Mouse (Mus musculus): ENCODE data around the gene Gm7168. TPM values are rescaled to one million over a fixed set of nuclear protein-coding genes. Genes with fewer than 3 reads are reported as not detected.
"Not testable (repeated sequence)": the region's sequence is repeated elsewhere in the genome, so short reads cannot be mapped to it uniquely, and the experiment has no call there.

The Gm7168 gene
- total RNA-seq (2021) = not detected
- long read RNA-seq, experiment 1 = 0 reads
- long read RNA-seq, experiment 2 = 0 reads

DNA sequence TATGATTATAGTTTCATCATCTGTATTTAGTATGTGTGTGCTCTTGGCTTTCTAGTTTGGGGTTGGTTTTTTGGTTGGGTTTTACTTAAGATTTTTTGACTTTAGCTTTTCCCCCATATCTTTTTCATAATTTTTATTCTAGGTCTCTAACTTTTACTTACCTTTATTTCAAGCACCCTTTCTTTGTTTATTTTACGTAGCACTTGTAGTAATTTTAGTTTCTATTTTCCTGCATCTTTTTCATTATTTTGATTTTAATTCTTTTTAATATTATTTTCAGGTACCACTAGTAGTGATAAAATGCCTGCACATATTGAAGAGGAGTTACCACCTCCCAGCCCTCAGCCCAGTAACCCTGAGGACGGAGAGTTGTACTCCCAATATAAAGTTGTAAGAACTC lies at the start of gene Gm7168:
TSS of gene Gm7168 (plus strand) at position 301 of the 400 bp plus-strand sequence.
- H3K27ac ChIP-seq; DNase-seq (ENCODE audit: extremely low spot score in 1 of 2, low spot score in 2 of 2); H3K4me3 ChIP-seq: not testable (repeated sequence)
- intact Hi-C loops (cut with DNase I) = loop anchor here (5.0 kb wide), 1 partner anchor 159 kb away; no protein-coding TSS in a partner anchor

DNA sequence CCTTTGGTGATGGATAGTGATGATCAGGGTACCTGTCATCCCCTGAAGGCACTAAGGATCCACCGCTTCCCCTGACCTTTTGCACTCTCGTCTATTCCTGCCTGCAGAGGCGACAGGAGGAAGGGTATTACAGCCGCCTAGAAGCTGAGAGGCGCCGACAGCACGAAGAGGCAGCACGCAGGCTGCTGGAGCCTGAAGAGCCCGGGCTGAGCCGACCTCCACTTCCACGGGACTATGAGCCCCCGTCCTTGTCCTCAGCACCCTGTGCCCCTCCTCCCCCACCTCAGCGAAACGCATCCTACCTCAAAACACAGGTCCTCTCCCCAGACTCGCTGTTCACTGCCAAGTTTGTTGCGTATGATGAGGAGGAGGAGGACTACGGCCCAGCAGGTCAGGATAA lies 49.3 kb upstream of the Gm7168 start:
- no peak overlapping the region for H3K4me3 ChIP-seq
- intact Hi-C loops (cut with DNase I) = no loop called here
- DNase-seq (ENCODE audit: extremely low spot score in 1 of 2, low spot score in 2 of 2) = no peak
- H3K27ac ChIP-seq = no peak overlapping the region
- no peak for TF ChIP-seq CTCF (IDR thresholded peaks at IDR 0.05)

DNA sequence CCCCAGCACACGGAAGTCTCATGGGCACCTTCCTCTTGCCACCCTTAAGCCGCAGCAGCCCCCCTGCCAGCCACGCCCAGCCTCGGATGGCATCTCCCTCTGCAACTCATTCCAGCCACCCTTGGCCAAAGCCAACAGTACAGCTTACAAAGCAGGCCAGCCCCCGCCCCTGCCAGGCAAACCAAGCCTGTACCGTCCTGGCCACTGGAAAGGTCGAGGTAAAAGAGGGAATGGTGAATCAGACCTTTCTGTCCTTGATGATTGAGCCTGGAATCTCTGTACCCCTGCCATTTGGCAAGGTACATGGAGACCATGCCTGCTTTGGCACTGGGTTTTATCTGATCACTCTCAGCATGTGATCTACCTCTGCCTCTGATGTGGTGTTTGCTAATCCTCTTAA lies 48.9 kb upstream of the Gm7168 start:
- no peak for DNase-seq (ENCODE audit: extremely low spot score in 1 of 2, low spot score in 2 of 2)
- no peak overlapping the region for H3K4me3 ChIP-seq
- intact Hi-C loops (cut with DNase I) = no loop called here
- no peak overlapping the region for H3K27ac ChIP-seq
- no peak for TF ChIP-seq CTCF (IDR thresholded peaks at IDR 0.05)

DNA sequence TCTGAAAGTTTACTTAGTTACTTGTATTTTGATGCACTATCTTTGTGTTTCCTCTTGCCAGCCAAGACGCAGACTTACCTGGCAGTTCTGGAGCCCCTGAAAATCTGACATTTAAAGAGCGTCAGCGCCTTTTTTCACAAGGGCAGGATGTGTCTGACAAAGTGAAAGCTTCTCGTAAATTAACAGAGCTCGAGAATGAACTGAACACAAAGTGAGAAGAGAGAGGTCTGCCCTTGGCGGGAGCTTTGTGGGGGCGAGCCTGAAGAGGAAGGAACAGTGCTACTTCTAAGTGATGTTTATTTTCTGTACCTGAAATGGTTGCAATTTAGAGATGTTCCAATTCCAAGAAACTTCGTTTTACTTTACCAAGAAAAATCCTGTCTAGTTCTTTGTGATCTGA lies 44.4 kb upstream of the Gm7168 start:
- H3K4me3 ChIP-seq = no peak overlapping the region
- no peak overlapping the region for H3K27ac ChIP-seq
- no peak for DNase-seq (ENCODE audit: extremely low spot score in 1 of 2, low spot score in 2 of 2)
- intact Hi-C loops (cut with DNase I) = no loop called here
- no peak for TF ChIP-seq CTCF (IDR thresholded peaks at IDR 0.05)

DNA sequence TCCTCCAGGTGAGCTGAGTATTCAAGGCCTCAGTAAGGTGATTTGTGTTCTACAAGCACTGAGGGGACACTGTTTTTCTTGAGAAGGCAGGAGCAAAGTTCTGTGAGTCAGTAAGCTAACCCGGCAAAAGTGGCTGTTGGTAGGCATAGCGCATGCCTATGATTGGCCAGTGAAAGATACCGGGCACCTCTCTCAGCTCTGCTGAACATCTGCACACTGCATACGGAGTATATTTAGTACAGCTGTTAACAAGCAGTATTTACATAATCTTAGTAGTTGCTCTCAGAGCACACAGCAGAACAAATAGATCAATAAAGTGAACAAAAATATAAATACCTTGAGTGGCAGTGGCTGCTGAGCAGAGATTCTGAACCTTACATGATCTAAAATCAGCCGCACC lies 41.1 kb upstream of the Gm7168 start:
- intact Hi-C loops (cut with DNase I) = no loop called here
- no peak for TF ChIP-seq CTCF (IDR thresholded peaks at IDR 0.05)
- no peak for DNase-seq (ENCODE audit: extremely low spot score in 1 of 2, low spot score in 2 of 2)
- Histone ChIP-seq H3K4me3 (no peak overlapping the region), H3K27ac (no peak overlapping the region)

DNA sequence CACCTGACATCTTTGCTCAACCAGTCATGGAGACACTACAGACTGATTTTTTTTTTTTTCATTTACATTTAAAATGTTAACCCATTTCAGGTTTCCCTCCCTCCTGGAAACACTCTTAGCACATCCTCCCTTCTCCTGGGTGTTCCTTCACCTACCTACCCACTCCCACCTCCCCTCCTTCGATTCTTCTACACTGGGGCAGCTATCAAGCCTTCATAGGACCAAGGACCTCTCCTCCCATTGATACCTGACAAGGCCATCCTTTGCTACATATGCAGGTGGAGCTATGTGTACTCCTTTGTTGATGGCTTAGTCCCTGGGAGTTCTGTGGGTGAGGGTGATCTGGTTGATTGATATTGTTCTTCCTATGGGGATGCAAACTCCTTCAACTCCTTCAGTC lies 40.5 kb upstream of the Gm7168 start:
- TF ChIP-seq CTCF (IDR thresholded peaks at IDR 0.05) = no peak
- no peak overlapping the region for H3K4me3 ChIP-seq
- intact Hi-C loops (cut with DNase I) = no loop called here
- no peak overlapping the region for H3K27ac ChIP-seq
- DNase-seq (ENCODE audit: extremely low spot score in 1 of 2, low spot score in 2 of 2) = no peak

DNA sequence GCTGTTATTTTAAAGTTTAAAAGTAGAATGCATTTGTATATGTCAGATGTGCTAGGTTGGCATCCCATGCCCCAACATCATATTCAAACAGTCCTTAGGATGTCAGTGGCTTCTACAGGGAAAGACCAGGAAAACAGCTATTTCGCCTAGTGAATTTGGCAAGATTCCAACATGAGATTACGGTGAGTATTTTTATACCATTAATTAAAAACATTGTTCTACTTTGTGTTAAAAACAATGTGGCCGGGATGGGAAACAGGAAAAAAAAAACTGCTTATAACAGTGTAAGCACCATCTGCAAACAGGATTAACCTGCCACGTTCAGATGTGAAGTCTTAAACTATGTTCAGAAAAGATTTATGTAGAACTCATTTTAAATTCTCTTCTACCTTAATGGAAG lies 34.2 kb upstream of the Gm7168 start:
- no peak overlapping the region for H3K27ac ChIP-seq
- DNase-seq (ENCODE audit: extremely low spot score in 1 of 2, low spot score in 2 of 2) = no peak
- no peak for TF ChIP-seq CTCF (IDR thresholded peaks at IDR 0.05)
- H3K4me3 ChIP-seq = no peak overlapping the region
- intact Hi-C loops (cut with DNase I) = no loop called here

DNA sequence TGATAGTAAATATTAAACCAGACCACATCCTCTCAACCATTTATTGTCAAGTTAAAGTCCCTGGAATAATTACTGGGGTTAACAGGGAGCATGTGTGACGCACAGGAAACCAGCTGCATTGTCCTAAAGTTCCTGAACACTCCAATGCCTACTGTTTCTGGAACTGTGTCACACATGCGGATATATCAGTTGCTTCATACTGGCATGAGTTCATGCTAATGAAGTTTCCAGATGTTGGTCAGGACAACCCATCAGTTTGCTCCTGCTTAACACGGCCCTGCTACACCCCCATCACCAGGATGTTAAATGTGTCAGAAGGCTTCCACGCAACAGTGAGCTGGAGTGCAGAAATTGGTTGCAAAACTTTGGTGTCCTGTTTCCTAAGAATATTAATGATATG lies 33.6 kb upstream of the Gm7168 start:
- H3K4me3 ChIP-seq = no peak overlapping the region
- intact Hi-C loops (cut with DNase I) = no loop called here
- no peak for DNase-seq (ENCODE audit: extremely low spot score in 1 of 2, low spot score in 2 of 2)
- H3K27ac ChIP-seq = no peak overlapping the region
- TF ChIP-seq CTCF (IDR thresholded peaks at IDR 0.05) = no peak

DNA sequence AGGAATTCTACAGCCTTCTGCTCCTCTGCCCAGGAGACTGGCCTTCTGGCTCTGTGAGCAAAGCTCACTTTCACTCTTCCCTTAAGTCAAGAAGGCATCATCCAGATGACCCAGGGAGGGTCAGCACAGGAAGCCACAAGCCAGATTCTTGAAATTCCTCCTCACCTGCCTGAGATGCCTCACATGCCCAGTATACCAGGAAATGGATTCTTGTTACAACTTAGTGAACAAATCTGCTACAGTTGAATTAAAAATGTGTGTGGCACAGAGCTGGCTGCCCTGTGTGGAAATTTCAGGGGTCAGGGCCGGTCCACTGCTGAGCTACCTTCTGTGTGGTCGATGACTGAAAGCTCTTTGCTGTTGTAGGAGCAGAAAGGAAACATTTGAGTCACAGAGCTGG lies 27.4 kb upstream of the Gm7168 start:
- TF ChIP-seq CTCF (IDR thresholded peaks at IDR 0.05) = no peak
- no peak for DNase-seq (ENCODE audit: extremely low spot score in 1 of 2, low spot score in 2 of 2)
- no peak overlapping the region for H3K4me3 ChIP-seq
- intact Hi-C loops (cut with DNase I) = no loop called here
- no peak overlapping the region for H3K27ac ChIP-seq

DNA sequence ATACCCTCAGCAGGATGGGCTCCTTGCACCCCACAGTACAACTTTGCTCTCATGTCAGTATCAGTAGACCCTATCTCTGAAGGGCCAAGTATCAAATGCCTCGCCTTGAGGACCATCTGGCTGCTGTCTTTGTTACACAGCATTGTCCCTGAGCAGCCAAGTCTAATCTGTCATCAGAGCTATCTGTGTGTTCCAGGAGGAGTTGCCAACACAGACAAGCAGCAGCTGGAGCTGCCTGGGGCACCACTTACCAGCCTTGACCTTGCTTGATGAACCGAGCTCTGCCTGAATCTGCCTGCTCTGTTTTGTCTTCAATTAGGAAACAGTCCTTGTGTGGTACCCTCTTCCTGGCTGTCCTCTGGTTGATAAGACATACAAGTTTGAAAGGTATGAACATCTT lies 24.8 kb upstream of the Gm7168 start:
- intact Hi-C loops (cut with DNase I) = no loop called here
- H3K27ac ChIP-seq = no peak overlapping the region
- no peak for DNase-seq (ENCODE audit: extremely low spot score in 1 of 2, low spot score in 2 of 2)
- no peak overlapping the region for H3K4me3 ChIP-seq
- no peak for TF ChIP-seq CTCF (IDR thresholded peaks at IDR 0.05)

DNA sequence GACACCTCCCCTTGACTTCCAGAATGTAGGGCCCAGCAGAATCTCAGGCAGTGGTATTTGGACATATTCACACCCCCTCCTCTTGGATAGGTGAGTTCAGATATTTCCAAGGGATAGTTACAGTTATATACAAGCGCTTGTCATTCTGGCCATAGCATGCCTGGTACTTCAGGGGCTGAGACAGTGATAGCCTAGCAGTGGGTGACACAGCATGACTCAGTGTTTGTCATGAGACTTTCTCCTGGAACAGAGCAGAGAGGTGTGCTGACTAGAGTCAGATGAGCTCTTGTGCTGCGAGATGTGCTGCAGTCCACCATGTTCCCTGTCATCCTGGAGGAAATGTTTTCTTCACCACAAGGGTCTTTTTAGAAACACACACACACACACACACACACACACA lies 23.6 kb upstream of the Gm7168 start:
- H3K4me3 ChIP-seq = no peak overlapping the region
- intact Hi-C loops (cut with DNase I) = no loop called here
- no peak for TF ChIP-seq CTCF (IDR thresholded peaks at IDR 0.05)
- no peak overlapping the region for H3K27ac ChIP-seq
- no peak for DNase-seq (ENCODE audit: extremely low spot score in 1 of 2, low spot score in 2 of 2)

DNA sequence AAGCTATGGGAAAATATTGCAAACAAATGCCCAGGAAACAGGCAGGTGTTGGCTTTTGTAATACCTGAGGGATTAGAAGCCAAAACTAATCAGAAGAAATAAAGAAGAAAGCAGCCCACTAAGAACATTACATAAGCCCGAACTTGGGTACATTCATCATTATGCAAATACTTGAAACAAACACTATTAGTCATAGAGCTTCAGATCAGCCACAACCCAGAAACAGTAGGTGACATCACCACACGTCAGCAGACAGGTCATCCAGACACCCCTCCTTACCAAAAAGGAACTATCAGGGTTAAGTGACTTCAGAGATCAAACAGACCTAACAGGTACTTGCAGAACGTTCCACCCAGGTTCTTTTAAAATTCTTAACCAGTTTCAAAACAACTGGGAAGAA lies 22.2 kb upstream of the Gm7168 start:
- intact Hi-C loops (cut with DNase I) = no loop called here

DNA sequence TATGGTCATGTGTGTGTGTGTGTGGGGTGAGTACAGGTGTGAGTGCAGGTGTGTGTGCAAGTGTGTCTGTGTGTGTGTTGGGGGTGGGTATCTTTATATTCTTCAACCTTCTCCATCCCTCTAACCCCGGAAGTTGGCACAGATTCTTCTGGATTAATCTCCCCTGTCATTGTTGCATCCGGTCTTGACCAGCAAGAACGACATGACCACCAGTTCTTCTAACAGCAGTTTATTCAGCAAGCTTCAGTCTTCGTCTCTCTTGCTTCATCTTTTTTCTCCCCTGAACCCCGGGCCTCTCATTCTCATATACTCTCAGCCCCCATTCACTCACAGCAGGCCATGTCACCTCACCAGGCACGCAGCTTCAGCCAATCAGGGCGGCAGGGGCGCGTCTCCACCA lies 17.8 kb upstream of the Gm7168 start:
- Histone ChIP-seq H3K4me3 (no peak overlapping the region), H3K27ac (no peak overlapping the region)
- intact Hi-C loops (cut with DNase I) = no loop called here
- TF ChIP-seq CTCF (IDR thresholded peaks at IDR 0.05) = no peak
- DNase-seq (ENCODE audit: extremely low spot score in 1 of 2, low spot score in 2 of 2) = no peak

More for the DNA sequence above, 22.2 kb upstream of the Gm7168 start:
- H3K4me3 ChIP-seq = no peak overlapping the region
- no peak for DNase-seq (ENCODE audit: extremely low spot score in 1 of 2, low spot score in 2 of 2)
- no peak for TF ChIP-seq CTCF (IDR thresholded peaks at IDR 0.05)
- H3K27ac ChIP-seq = no peak overlapping the region

DNA sequence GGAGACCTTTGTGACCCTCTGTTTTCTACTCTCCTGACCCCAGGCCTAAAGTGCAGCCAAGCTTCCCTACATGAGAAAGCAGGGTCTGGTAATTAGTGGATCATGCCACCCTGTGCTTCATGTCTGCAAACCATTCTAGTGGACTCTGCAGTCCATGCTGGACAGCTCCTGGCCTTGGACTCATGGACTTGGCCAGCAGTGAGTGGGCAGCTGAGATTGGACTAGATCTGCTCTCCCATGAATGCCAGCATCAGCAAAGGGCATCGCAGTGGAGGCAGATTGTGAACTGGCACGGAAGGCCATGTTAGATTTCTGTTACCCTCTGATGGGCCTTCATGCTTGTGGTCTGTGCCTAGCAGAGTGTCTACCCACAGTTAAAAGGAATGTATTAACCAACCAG lies 12.8 kb upstream of the Gm7168 start:
- DNase-seq (ENCODE audit: extremely low spot score in 1 of 2, low spot score in 2 of 2); H3K27ac ChIP-seq; intact Hi-C loops (cut with DNase I); H3K4me3 ChIP-seq: not testable (repeated sequence)
